Mouse (Mus musculus): ENCODE measurements around the gene Ralgps2. TPM values are rescaled to one million over a fixed set of nuclear protein-coding genes. Genes with fewer than 3 reads are reported as not detected.

Ralgps2 gene
- total RNA-seq, 1 experiment, result 40.6 TPM

DNA sequence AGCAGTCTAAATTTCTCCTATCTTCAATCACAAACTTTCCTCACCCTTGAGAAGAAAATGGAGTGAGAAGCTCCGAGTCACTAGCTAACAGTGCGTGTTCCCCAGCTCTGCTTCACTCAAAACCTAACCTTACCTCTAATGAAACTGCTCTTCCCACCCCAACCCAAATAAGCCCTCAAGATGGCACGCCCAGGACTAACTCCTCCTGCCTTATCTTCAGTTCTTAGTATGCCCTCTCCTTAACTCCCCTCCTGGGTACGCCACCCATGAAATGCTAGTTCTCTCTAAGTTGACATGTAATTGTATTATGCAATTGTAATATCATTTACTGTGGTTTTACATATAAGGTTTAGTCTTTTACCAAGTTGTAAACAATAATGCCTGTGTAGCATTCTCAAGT is 11.2 kb downstream of the Ralgps2 start:
- no peak overlapping the region for H3K4me3 ChIP-seq (ENCODE audit: insufficient read depth in 1 of 2, low read depth in 1 of 2, low read length in 2 of 2, poor library complexity in 1 of 2, severe bottlenecking in 1 of 2)
- H3K4me1 ChIP-seq (ENCODE audit: control insufficient read depth in 2 of 2, insufficient read depth in 2 of 2, low read length in 2 of 2, poor library complexity in 1 of 2), result peaks cover 0 to 7% of the 10 kb centered on the region in 2 experiments; a peak in 1 of 4 replicates
- TF ChIP-seq ZNF384 (IDR thresholded peaks at IDR 0.05; ENCODE audit: low read depth, low read length) (no peak), CHD2 (IDR thresholded peaks at IDR 0.05; ENCODE audit: low read depth, low read length) (no peak), HCFC1 (IDR thresholded peaks at IDR 0.05; ENCODE audit: borderline replicate concordance, insufficient read depth, low read length) (no peak), ZC3H11A (IDR thresholded peaks at IDR 0.05; ENCODE audit: borderline replicate concordance, low read depth, low read length) (no peak), MAFK (IDR thresholded peaks at IDR 0.05; ENCODE audit: insufficient read depth, low read depth, low read length) (no peak)
- H3K27ac ChIP-seq (ENCODE audit: insufficient read depth, low read depth, low read length, poor library complexity, severe bottlenecking), result no peak overlapping the region
- no peaks in the 10 kb centered on the region for H3K9me3 ChIP-seq (ENCODE audit: control insufficient read depth, insufficient read depth, low read depth, low read length)
- H3K9ac ChIP-seq (ENCODE audit: insufficient read depth, low read depth, low read length, poor library complexity, severe bottlenecking), result no peak overlapping the region
- H3K36me3 ChIP-seq (ENCODE audit: control insufficient read depth, insufficient read depth, low read length, poor library complexity, severe bottlenecking), result no peaks in the 10 kb centered on the region; the same call in 1 of the 2 replicates
- DNase-seq (ENCODE audit: low read depth, low spot score), result no peak
- in situ Hi-C loops (cut with MboI; ENCODE audit: low sequenced_read_pairs in 2 of 2, unreplicated experiment in 2 of 2), result no loop called here

DNA sequence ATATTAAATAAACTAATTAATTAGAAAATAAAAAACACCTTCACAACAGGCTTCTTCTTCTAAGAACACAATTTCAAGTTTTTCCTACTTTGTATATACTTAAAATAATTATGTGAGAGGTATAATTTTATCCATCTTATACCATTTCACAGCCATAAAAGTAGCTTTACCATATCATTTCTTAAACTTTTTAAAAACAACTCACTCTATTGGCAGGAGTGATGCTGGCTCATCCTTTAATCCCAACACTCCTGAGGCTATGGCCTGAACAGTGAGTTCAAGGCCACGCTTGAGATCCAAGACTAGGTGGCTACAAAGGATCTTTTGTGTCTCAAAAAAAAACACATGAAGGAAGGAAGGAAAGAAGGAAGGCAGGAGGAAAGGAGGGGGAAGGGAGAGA is 15.9 kb downstream of the Ralgps2 start:
- H3K9ac ChIP-seq (ENCODE audit: insufficient read depth, low read depth, low read length, poor library complexity, severe bottlenecking), result no peak overlapping the region
- H3K4me1 ChIP-seq (ENCODE audit: control insufficient read depth in 2 of 2, insufficient read depth in 2 of 2, low read length in 2 of 2, poor library complexity in 1 of 2), result peaks cover 0 to 4% of the 10 kb centered on the region in 2 experiments; a peak in 2 of 4 replicates
- no peak overlapping the region for H3K4me3 ChIP-seq (ENCODE audit: insufficient read depth in 1 of 2, low read depth in 1 of 2, low read length in 2 of 2, poor library complexity in 1 of 2, severe bottlenecking in 1 of 2)
- H3K27ac ChIP-seq (ENCODE audit: insufficient read depth, low read depth, low read length, poor library complexity, severe bottlenecking), result no peak overlapping the region
- in situ Hi-C loops (cut with MboI; ENCODE audit: low sequenced_read_pairs in 2 of 2, unreplicated experiment in 2 of 2), result no loop called here
- H3K9me3 ChIP-seq (ENCODE audit: control insufficient read depth, insufficient read depth, low read depth, low read length), result no peaks in the 10 kb centered on the region
- TF ChIP-seq HCFC1 (IDR thresholded peaks at IDR 0.05; ENCODE audit: borderline replicate concordance, insufficient read depth, low read length) (no peak), CHD2 (IDR thresholded peaks at IDR 0.05; ENCODE audit: low read depth, low read length) (no peak), ZNF384 (IDR thresholded peaks at IDR 0.05; ENCODE audit: low read depth, low read length) (no peak), MAFK (IDR thresholded peaks at IDR 0.05; ENCODE audit: insufficient read depth, low read depth, low read length) (no peak)
- H3K36me3 ChIP-seq (ENCODE audit: control insufficient read depth, insufficient read depth, low read length, poor library complexity, severe bottlenecking), result no peaks in the 10 kb centered on the region; the same call in 1 of the 2 replicates
- DNase-seq (ENCODE audit: low read depth, low spot score), result no peak

DNA sequence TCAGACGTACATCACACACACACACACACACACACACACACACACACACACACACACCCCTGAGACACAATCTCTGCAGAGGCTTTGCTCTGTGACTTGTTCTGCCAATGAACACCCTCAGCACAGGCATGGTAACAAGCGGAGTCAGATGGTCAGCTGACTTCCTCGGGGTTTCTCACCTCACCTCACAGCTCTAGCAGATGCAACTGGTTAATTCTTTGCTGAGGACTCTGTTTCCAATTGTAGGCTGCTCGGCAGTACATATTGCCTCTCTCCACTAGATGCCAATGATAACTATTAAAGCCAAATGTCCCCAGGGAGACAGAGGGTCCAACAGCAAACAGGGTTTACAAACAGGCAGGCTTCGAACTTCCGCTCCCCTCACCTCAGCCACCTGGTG is 16.5 kb downstream of the Ralgps2 start:
- Histone ChIP-seq H3K4me1 (ENCODE audit: control insufficient read depth in 2 of 2, insufficient read depth in 2 of 2, low read length in 2 of 2, poor library complexity in 1 of 2) (peaks cover 0 to 4% of the 10 kb centered on the region in 2 experiments; a peak in 2 of 4 replicates), H3K9ac (ENCODE audit: insufficient read depth, low read depth, low read length, poor library complexity, severe bottlenecking) (no peak overlapping the region), H3K4me3 (ENCODE audit: insufficient read depth in 1 of 2, low read depth in 1 of 2, low read length in 2 of 2, poor library complexity in 1 of 2, severe bottlenecking in 1 of 2) (no peak overlapping the region), H3K9me3 (ENCODE audit: control insufficient read depth, insufficient read depth, low read depth, low read length) (no peaks in the 10 kb centered on the region), H3K36me3 (ENCODE audit: control insufficient read depth, insufficient read depth, low read length, poor library complexity, severe bottlenecking) (no peaks in the 10 kb centered on the region; the same call in 1 of the 2 replicates), H3K27ac (ENCODE audit: insufficient read depth, low read depth, low read length, poor library complexity, severe bottlenecking) (no peak overlapping the region)
- in situ Hi-C loops (cut with MboI; ENCODE audit: low sequenced_read_pairs in 2 of 2, unreplicated experiment in 2 of 2), result no loop called here
- no peak for DNase-seq (ENCODE audit: low read depth, low spot score)
- TF ChIP-seq ZNF384 (IDR thresholded peaks at IDR 0.05; ENCODE audit: low read depth, low read length), result no peak
- TF ChIP-seq ZC3H11A (IDR thresholded peaks at IDR 0.05; ENCODE audit: borderline replicate concordance, low read depth, low read length), result no peak
- TF ChIP-seq HCFC1 (IDR thresholded peaks at IDR 0.05; ENCODE audit: borderline replicate concordance, insufficient read depth, low read length), result no peak
- TF ChIP-seq MAFK (IDR thresholded peaks at IDR 0.05; ENCODE audit: insufficient read depth, low read depth, low read length), result no peak
- no peak for TF ChIP-seq CHD2 (IDR thresholded peaks at IDR 0.05; ENCODE audit: low read depth, low read length)

DNA sequence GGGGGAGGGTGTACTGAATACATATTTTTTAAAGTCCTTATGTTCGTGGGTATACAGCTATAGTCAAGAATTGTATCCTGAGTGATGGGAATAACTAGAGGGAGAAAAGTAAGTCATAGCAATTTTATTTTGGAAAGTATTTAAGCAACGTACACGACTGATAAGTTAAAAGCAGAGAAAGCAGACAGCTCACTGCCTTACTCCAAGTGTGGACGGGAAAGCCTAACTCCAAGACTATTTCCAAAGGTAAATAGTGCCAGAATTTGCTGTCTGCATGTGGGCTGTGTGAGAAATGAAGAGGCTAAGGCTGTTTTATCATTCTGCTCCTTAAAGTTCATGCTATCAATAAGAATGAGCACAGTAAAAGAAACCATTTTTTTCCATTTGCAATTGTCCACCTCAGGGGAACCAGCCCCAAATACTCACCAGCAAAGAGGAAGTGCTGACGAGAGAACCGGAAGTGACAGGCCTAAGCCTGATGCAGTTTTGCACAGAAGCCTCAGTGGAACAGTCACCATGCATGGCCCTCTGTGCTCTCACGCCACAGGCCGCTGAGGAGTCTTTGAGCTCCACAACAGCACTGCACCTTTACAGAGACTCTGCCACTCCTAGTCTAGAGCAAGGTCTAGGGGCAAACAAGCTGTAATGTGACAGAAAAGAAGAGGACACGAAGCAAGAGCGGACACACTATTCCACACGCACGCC is 18.0 kb downstream of the Ralgps2 start:
- no peaks in the 10 kb centered on the region for H3K9me3 ChIP-seq (ENCODE audit: control insufficient read depth, insufficient read depth, low read depth, low read length)
- no peak for TF ChIP-seq MAFK (IDR thresholded peaks at IDR 0.05; ENCODE audit: insufficient read depth, low read depth, low read length)
- TF ChIP-seq ZC3H11A (IDR thresholded peaks at IDR 0.05; ENCODE audit: borderline replicate concordance, low read depth, low read length), result no peak
- TF ChIP-seq CHD2 (IDR thresholded peaks at IDR 0.05; ENCODE audit: low read depth, low read length), result no peak
- no peak for TF ChIP-seq HCFC1 (IDR thresholded peaks at IDR 0.05; ENCODE audit: borderline replicate concordance, insufficient read depth, low read length)
- no peak for TF ChIP-seq ZNF384 (IDR thresholded peaks at IDR 0.05; ENCODE audit: low read depth, low read length)
- no peak overlapping the region for H3K4me3 ChIP-seq (ENCODE audit: insufficient read depth in 1 of 2, low read depth in 1 of 2, low read length in 2 of 2, poor library complexity in 1 of 2, severe bottlenecking in 1 of 2)
- no peak overlapping the region for H3K27ac ChIP-seq (ENCODE audit: insufficient read depth, low read depth, low read length, poor library complexity, severe bottlenecking)
- in situ Hi-C loops (cut with MboI; ENCODE audit: low sequenced_read_pairs in 2 of 2, unreplicated experiment in 2 of 2), result no loop called here
- H3K9ac ChIP-seq (ENCODE audit: insufficient read depth, low read depth, low read length, poor library complexity, severe bottlenecking), result peak overlapping the region; percentile 1
- DNase-seq (ENCODE audit: low read depth, low spot score), result no peak
- H3K36me3 ChIP-seq (ENCODE audit: control insufficient read depth, insufficient read depth, low read length, poor library complexity, severe bottlenecking), result no peaks in the 10 kb centered on the region; the same call in 1 of the 2 replicates
- peaks cover 0 to 4% of the 10 kb centered on the region in 2 experiments; a peak in 2 of 4 replicates for H3K4me1 ChIP-seq (ENCODE audit: control insufficient read depth in 2 of 2, insufficient read depth in 2 of 2, low read length in 2 of 2, poor library complexity in 1 of 2)

Data from ES-E14 (cell line).